In the genomic region with DNA sequence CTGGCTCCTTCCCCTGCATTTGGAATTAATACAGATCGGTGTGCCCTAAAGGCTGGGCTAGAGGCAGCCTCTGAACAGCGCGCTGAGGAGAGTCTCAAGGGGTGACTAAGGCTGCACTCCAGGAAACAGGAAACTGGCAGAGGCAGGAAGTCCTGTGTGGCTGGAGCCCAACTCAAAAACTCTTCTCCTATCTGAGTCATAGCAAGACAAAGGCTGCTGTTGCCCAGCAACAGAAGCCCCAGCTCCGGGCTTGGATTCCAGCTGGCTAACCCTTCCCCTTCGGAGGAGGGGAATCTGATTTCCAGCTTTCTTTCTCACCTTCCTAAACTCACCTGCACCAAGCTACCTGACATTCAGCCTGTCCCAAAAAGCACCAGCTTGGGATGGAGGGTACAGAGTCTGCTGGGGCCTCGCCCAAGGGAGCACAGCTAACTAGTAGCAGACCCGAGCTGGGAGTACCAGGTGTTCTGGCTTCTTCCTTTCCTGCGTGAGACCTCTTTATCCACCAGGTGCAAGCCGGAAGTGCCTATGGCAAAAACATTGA, we compare ENCODE assay signal across 7 mouse cellular contexts. TPM values are rescaled to one million over a fixed set of nuclear protein-coding genes. Genes with fewer than 3 reads are reported as not detected.
DNase-seq lines count a peak whose midpoint lies in the region; ATAC-seq and TF ChIP-seq lines count a peak whose summit lies in the region.

No protein-coding gene starts in this region.

- peaks cover 5% of the 10 kb centered on the region for H3K4me1 ChIP-seq in heart, adult 2 months (ENCODE audit: control insufficient read depth, insufficient read depth, low read length)
- H3K4me1 ChIP-seq in intestine, postnatal 0 days (replicated peaks; ENCODE audit: control insufficient read depth, insufficient read depth, low read length), result 0 out of 2 replicates have a peak, but pooled peaks cover 2% of the 10 kb centered on the region
- peaks cover 8% of the 10 kb centered on the region for H3K4me1 ChIP-seq in limb, embryonic 14.5 days (ENCODE audit: control insufficient read depth, insufficient read depth, low read length)
- H3K4me1 ChIP-seq in midbrain, embryonic 14.5 days (ENCODE audit: control insufficient read depth, insufficient read depth, low read length), result peaks cover 17% of the 10 kb centered on the region
- H3K4me1 ChIP-seq in thymus, adult 2 months (replicated peaks; ENCODE audit: control insufficient read depth, insufficient read depth, low read length), result peaks cover 21% of the 10 kb centered on the region

- no peaks in the 10 kb centered on the region for H3K36me3 ChIP-seq in heart, adult 2 months (ENCODE audit: control insufficient read depth, insufficient read depth, low read length)
- no peaks in the 10 kb centered on the region for H3K36me3 ChIP-seq in intestine, postnatal 0 days (ENCODE audit: control insufficient read depth, insufficient read depth)
- no peaks in the 10 kb centered on the region for H3K36me3 ChIP-seq in limb, embryonic 14.5 days (ENCODE audit: control insufficient read depth, insufficient read depth, low read length)
- H3K36me3 ChIP-seq in midbrain, embryonic 14.5 days (ENCODE audit: control insufficient read depth, insufficient read depth, low read length), result no peaks in the 10 kb centered on the region
- no peaks in the 10 kb centered on the region for H3K36me3 ChIP-seq in thymus, adult 2 months (ENCODE audit: control insufficient read depth, insufficient read depth, low read length)

- peak; percentile 95 for DNase-seq in R1 (ENCODE audit: low read depth, low spot score)
- peak; percentile 41 for DNase-seq in embryo, embryonic 9.5 days (ENCODE audit: extremely low spot score)
- DNase-seq in heart, adult 2 months, result peak; percentile 63 to 82
- DNase-seq in limb, embryonic 14.5 days (ENCODE audit: low spot score), result peak; percentile 65
- peak; percentile 84 for DNase-seq in midbrain, embryonic 14.5 days
- peak; percentile 24 for DNase-seq in thymus, adult 2 months

- no peaks in the 10 kb centered on the region for H3K9me3 ChIP-seq in intestine, postnatal 0 days (ENCODE audit: control insufficient read depth)
- no peaks in the 10 kb centered on the region for H3K9me3 ChIP-seq in limb, embryonic 14.5 days (ENCODE audit: control insufficient read depth, low read length)
- H3K9me3 ChIP-seq in midbrain, embryonic 14.5 days (ENCODE audit: control insufficient read depth, low read length), result no peaks in the 10 kb centered on the region

- no peaks in the 10 kb centered on the region for H3K27me3 ChIP-seq in heart, adult 2 months (ENCODE audit: control insufficient read depth, insufficient read depth, low read length)
- no peaks in the 10 kb centered on the region for H3K27me3 ChIP-seq in intestine, postnatal 0 days (replicated peaks; ENCODE audit: control insufficient read depth, insufficient read depth, low read length)
- no peaks in the 10 kb centered on the region for H3K27me3 ChIP-seq in limb, embryonic 14.5 days (ENCODE audit: control insufficient read depth, insufficient read depth, low read length)
- H3K27me3 ChIP-seq in midbrain, embryonic 14.5 days (ENCODE audit: control insufficient read depth, insufficient read depth, low read length), result no peaks in the 10 kb centered on the region
- H3K27me3 ChIP-seq in thymus, adult 2 months (ENCODE audit: control insufficient read depth, insufficient read depth, low read length), result no peaks in the 10 kb centered on the region

- no peak overlapping the region for H3K27ac ChIP-seq in heart, adult 2 months
- no peak overlapping the region for H3K27ac ChIP-seq in intestine, postnatal 0 days (ENCODE audit: low read depth, low read length)
- H3K27ac ChIP-seq in limb, embryonic 14.5 days (replicated peaks; ENCODE audit: low read depth, low read length), result no peak overlapping the region
- peak overlapping the region; percentile 71 for H3K27ac ChIP-seq in midbrain, embryonic 14.5 days (replicated peaks; ENCODE audit: low read depth, low read length)
- H3K27ac ChIP-seq in thymus, adult 2 months (ENCODE audit: control insufficient read depth, insufficient read depth, low read length), result peak overlapping the region; percentile 83

- no peak for TF ChIP-seq POLR2A in heart, adult 2 months (IDR thresholded peaks at IDR 0.05; ENCODE audit: insufficient read depth, low read depth, low read length)
- no peak for TF ChIP-seq POLR2A in limb, embryonic 14.5 days (IDR thresholded peaks at IDR 0.05; ENCODE audit: borderline replicate concordance, extremely low read depth, insufficient read depth, insufficient read length)
- no peak for TF ChIP-seq POLR2A in thymus, adult 2 months (IDR thresholded peaks at IDR 0.05; ENCODE audit: control insufficient read depth, extremely low read depth, insufficient read depth, low read length, poor library complexity)

- H3K4me3 ChIP-seq in heart, adult 2 months, result peak overlapping the region; percentile 29
- H3K4me3 ChIP-seq in intestine, postnatal 0 days (ENCODE audit: low read depth, low read length), result no peak overlapping the region
- 0 out of 2 replicates have a peak overlapping the region, but pooled peaks have one; percentile 8 for H3K4me3 ChIP-seq in limb, embryonic 14.5 days (replicated peaks; ENCODE audit: low read length)
- H3K4me3 ChIP-seq in midbrain, embryonic 14.5 days (replicated peaks; ENCODE audit: low read depth, low read length), result no peak overlapping the region
- 0 out of 2 replicates have a peak overlapping the region, but pooled peaks have one; percentile 12 for H3K4me3 ChIP-seq in thymus, adult 2 months (ENCODE audit: control insufficient read depth, insufficient read depth, low read length)

- ATAC-seq in intestine, postnatal 0 days, result no peak
- ATAC-seq in limb, embryonic 14.5 days (ENCODE audit: low FRiP score, low read depth), result peak; percentile 44; the same call in 1 of the 2 replicates
- 0 out of 2 replicates have a peak, but pooled peaks have one; percentile 46 for ATAC-seq in midbrain, embryonic 14.5 days (ENCODE audit: low FRiP score, low TSS enrichment)

- no peak for TF ChIP-seq CTCF in heart, adult 2 months (IDR thresholded peaks at IDR 0.05)
- no peak for TF ChIP-seq CTCF in intestine, postnatal 0 days (IDR thresholded peaks at IDR 0.05; ENCODE audit: low read depth)
- TF ChIP-seq CTCF in thymus, adult 2 months (IDR thresholded peaks at IDR 0.05; ENCODE audit: borderline replicate concordance, control insufficient read depth, extremely low read depth, insufficient read depth, low read length, poor library complexity), result 0 out of 2 replicates have a peak, but pooled peaks have one; percentile 24

- WGBS in heart, adult 2 months, result 9% methylated on average over 9 of the region's 9 CpGs
- WGBS in intestine, postnatal 0 days, result 25% methylated on average over 9 of the region's 9 CpGs
- WGBS in limb, embryonic 14.5 days, result 18% methylated on average over 9 of the region's 9 CpGs
- WGBS in midbrain, embryonic 14.5 days, result 16% methylated on average over 9 of the region's 9 CpGs
- WGBS in thymus, adult 2 months, result 1% methylated on average over 9 of the region's 9 CpGs

- no peak overlapping the region for H3K9ac ChIP-seq in heart, adult 2 months (ENCODE audit: low read depth, low read length)
- no peak overlapping the region for H3K9ac ChIP-seq in intestine, postnatal 0 days (ENCODE audit: low read depth, low read length)
- 0 out of 2 replicates have a peak overlapping the region, but pooled peaks have one; percentile 7 for H3K9ac ChIP-seq in limb, embryonic 14.5 days (ENCODE audit: low read depth, low read length, severe bottlenecking)
- peak overlapping the region; percentile 31; the same call in 1 of the 2 replicates for H3K9ac ChIP-seq in midbrain, embryonic 14.5 days (replicated peaks; ENCODE audit: low read length)

- intact Hi-C loops in heart, adult 2 months (cut with DNase I), result loop anchor here (10.0 kb wide), 1 partner anchor 241 kb away; no protein-coding TSS in a partner anchor

- peak overlapping the region; percentile 44 for H3K4me2 ChIP-seq in intestine, postnatal 0 days (replicated peaks; ENCODE audit: low read depth)
- H3K4me2 ChIP-seq in limb, embryonic 14.5 days (replicated peaks; ENCODE audit: low read depth, low read length, severe bottlenecking), result peak overlapping the region; percentile 23; the same call in 1 of the 2 replicates
- peak overlapping the region; percentile 43 for H3K4me2 ChIP-seq in midbrain, embryonic 14.5 days (ENCODE audit: low read length)

- TF ChIP-seq EP300 in heart, adult 2 months (IDR thresholded peaks at IDR 0.05; ENCODE audit: insufficient read depth, low read depth, low read length), result no peak

- H3K79me2 ChIP-seq in heart, adult 2 months (replicated peaks; ENCODE audit: control insufficient read depth, insufficient read depth, low read length), result no peaks in the 10 kb centered on the region

RNA-seq across cellular contexts. Expression of a gene that starts 41.3 kb away (rescaled TPM):
- not detected for total RNA-seq in heart, adult 2 months (2021)
- 0.04 TPM in 1 of 2 replicates, not detected in the other for polyA plus RNA-seq in heart, adult 2 months (2012; rRNA removed)
- polyA plus RNA-seq in intestine, postnatal 0 days (2015; fragmentation: Nextera tagmentation; extraction: Ambion mirVana), result 0.10 and 0.17 TPM in 2 replicates
- 0.28 TPM in 2 replicates for polyA plus RNA-seq in limb, embryonic 14.5 days (2012; rRNA removed)
- polyA plus RNA-seq in limb, embryonic 14.5 days (2014; fragmentation: Nextera tagmentation; extraction: Ambion mirVana), result 0.25 TPM in 1 of 2 replicates, not detected in the other
- polyA plus RNA-seq in midbrain, embryonic 14.5 days (2014; fragmentation: Nextera tagmentation; extraction: Ambion mirVana), result 0.23 and 0.29 TPM in 2 replicates
- polyA plus RNA-seq in thymus, adult 2 months (2012; rRNA removed), result 0.54 and 0.89 TPM in 2 replicates

RNA-seq across cellular contexts. Expression of a gene that starts 45.8 kb away (rescaled TPM):
- under 1 TPM in 1 of 2 experiments, not detected in 1; 0.75 TPM for total RNA-seq in heart, adult 2 months (2021)
- polyA plus RNA-seq in heart, adult 2 months (2012; rRNA removed), result 0.45 and 0.73 TPM in 2 replicates
- polyA plus RNA-seq in intestine, postnatal 0 days (2015; fragmentation: Nextera tagmentation; extraction: Ambion mirVana), result 14.0 and 17.4 TPM in 2 replicates
- 59.1 and 68.2 TPM in 2 replicates for polyA plus RNA-seq in limb, embryonic 14.5 days (2012; rRNA removed)
- 87.9 and 88.8 TPM in 2 replicates for polyA plus RNA-seq in limb, embryonic 14.5 days (2014; fragmentation: Nextera tagmentation; extraction: Ambion mirVana)
- 26.5 and 39.3 TPM in 2 replicates for polyA plus RNA-seq in midbrain, embryonic 14.5 days (2014; fragmentation: Nextera tagmentation; extraction: Ambion mirVana)
- polyA plus RNA-seq in thymus, adult 2 months (2012; rRNA removed), result 40.8 and 48.0 TPM in 2 replicates

Comparison
In these comparisons a context has a peak if more than half of its experiments do, and no peak if none do; other contexts are left out.
1. DNase-seq: peak in every context shown above with its lines; median percentile 95 in R1; 84 in midbrain, embryonic 14.5 days; 72 in heart, adult 2 months; 65 in limb, embryonic 14.5 days; 41 in embryo, embryonic 9.5 days; 24 in thymus, adult 2 months.
2. H3K27ac ChIP-seq: peak in midbrain, embryonic 14.5 days (single experiment) and thymus, adult 2 months (single experiment); none in heart, adult 2 months (single experiment), intestine, postnatal 0 days (single experiment) and limb, embryonic 14.5 days (single experiment).
3. H3K4me3 ChIP-seq: peak in heart, adult 2 months (single experiment), limb, embryonic 14.5 days (single experiment) and thymus, adult 2 months (single experiment); none in intestine, postnatal 0 days (single experiment) and midbrain, embryonic 14.5 days (single experiment).
4. H3K9ac ChIP-seq: peak in limb, embryonic 14.5 days (single experiment) and midbrain, embryonic 14.5 days (single experiment); none in heart, adult 2 months (single experiment) and intestine, postnatal 0 days (single experiment).
5. Peak in every context shown above with its lines, with median percentiles within 50 percentile points of each other: H3K4me2 ChIP-seq.